Mouse (Mus musculus): Measurements from ENCODE around the gene Arl8a. TPM values are rescaled to one million over a fixed set of nuclear protein-coding genes. Genes with fewer than 3 reads are reported as not detected.

The Arl8a gene
- polyA plus RNA-seq, 1 experiment from 2014 or later, result 21.4 TPM

- Histone ChIP-seq H3K4me1 (ENCODE audit: control insufficient read depth, insufficient read depth, low read length) (peaks cover 18% of the 10 kb centered on the region), H3K4me2 (ENCODE audit: low read depth, low read length) (no peak overlapping the region), H3K36me3 (ENCODE audit: control insufficient read depth, insufficient read depth, low read length) (no peaks in the 10 kb centered on the region), H3K4me3 (ENCODE audit: low read length) (no peak overlapping the region), H3K27me3 (replicated peaks; ENCODE audit: control insufficient read depth, insufficient read depth, low read length) (peaks cover 4% of the 10 kb centered on the region; the same call in 1 of the 2 replicates), H3K9me3 (ENCODE audit: control insufficient read depth, low read length) (no peaks in the 10 kb centered on the region), H3K27ac (ENCODE audit: low read length) (no peak overlapping the region), H3K9ac (ENCODE audit: low read depth, low read length) (no peak overlapping the region; the same call in 1 of the 2 replicates)
- 78% methylated on average over 2 of the region's 2 CpGs for WGBS
- ATAC-seq, result no peak
Observed at GRCm38 (mm10) chr1:135143940-135144339, 2.7 kb upstream of the Arl8a start.

DNA sequence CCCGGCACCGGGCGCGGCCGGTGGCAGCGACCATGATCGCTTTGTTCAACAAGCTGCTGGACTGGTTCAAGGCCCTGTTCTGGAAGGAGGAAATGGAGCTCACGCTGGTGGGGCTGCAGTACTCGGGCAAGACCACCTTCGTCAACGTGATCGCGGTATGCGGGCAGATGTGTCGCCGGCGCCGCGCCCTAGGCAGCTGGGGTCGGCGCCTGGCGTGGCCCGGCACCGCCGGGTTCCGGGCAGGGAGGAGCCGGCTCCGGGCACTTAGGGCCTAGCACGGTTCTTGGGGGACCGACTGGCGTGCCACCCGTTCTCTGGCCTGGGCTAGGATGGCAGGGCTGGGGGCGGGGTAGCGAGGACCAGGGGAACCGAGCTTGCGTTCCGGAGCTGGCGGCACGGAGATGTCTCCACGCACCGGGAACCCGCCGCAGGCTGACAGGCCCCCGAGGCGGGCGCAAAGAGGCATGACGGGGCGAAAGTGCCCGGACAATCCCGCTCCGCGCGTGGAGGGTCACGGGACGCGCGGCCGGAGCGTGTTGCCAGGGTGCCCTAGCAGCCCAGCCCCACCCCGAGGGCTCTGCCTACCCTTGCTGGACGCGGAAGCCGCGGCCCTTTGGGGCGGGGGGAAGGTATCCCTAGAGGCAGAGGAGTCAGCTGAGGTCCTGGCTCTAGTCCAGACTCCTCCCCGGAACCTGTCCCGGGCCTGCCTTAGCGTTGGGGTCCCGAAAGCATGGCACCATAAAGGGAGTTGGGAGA is 500 bp downstream of the Arl8a start:
- Histone ChIP-seq H3K4me3 (ENCODE audit: low read length) (peak overlapping the region; percentile 66), H3K9ac (ENCODE audit: low read depth, low read length) (peak overlapping the region; percentile 80), H3K27ac (ENCODE audit: low read length) (peak overlapping the region; percentile 88), H3K36me3 (ENCODE audit: control insufficient read depth, insufficient read depth, low read length) (0 out of 2 replicates have a peak, but pooled peaks cover 4% of the 10 kb centered on the region), H3K27me3 (replicated peaks; ENCODE audit: control insufficient read depth, insufficient read depth, low read length) (peaks cover 4% of the 10 kb centered on the region; the same call in 1 of the 2 replicates), H3K9me3 (ENCODE audit: control insufficient read depth, low read length) (no peaks in the 10 kb centered on the region), H3K4me1 (ENCODE audit: control insufficient read depth, insufficient read depth, low read length) (peaks cover 27% of the 10 kb centered on the region), H3K4me2 (ENCODE audit: low read depth, low read length) (peak overlapping the region; percentile 85)
- WGBS, result under 1% methylated on average over 69 of the region's 69 CpGs
- peak; percentile 82 for ATAC-seq

- Histone ChIP-seq H3K9me3 (ENCODE audit: control insufficient read depth, low read length) (no peaks in the 10 kb centered on the region), H3K4me2 (ENCODE audit: low read depth, low read length) (peak overlapping the region; percentile 85), H3K4me3 (ENCODE audit: low read length) (peak overlapping the region; percentile 66), H3K36me3 (ENCODE audit: control insufficient read depth, insufficient read depth, low read length) (0 out of 2 replicates have a peak, but pooled peaks cover 4% of the 10 kb centered on the region), H3K27ac (ENCODE audit: low read length) (peak overlapping the region; percentile 88; the same call in 1 of the 2 replicates), H3K27me3 (replicated peaks; ENCODE audit: control insufficient read depth, insufficient read depth, low read length) (peaks cover 4% of the 10 kb centered on the region; the same call in 1 of the 2 replicates), H3K9ac (ENCODE audit: low read depth, low read length) (peak overlapping the region; percentile 80), H3K4me1 (ENCODE audit: control insufficient read depth, insufficient read depth, low read length) (peaks cover 27% of the 10 kb centered on the region)
- WGBS, result under 1% methylated on average over 7 of the region's 7 CpGs
- peak; percentile 20 for ATAC-seq
Observed at GRCm38 (mm10) chr1:135147702-135148058, 1.1 kb downstream of the Arl8a start.

GRCm38 (mm10) chr1:135148476-135148875 is 1.9 kb downstream of the Arl8a start:
- Histone ChIP-seq H3K27ac (ENCODE audit: low read length) (no peak overlapping the region), H3K9ac (ENCODE audit: low read depth, low read length) (peak overlapping the region; percentile 80), H3K4me1 (ENCODE audit: control insufficient read depth, insufficient read depth, low read length) (peaks cover 27% of the 10 kb centered on the region), H3K4me2 (ENCODE audit: low read depth, low read length) (peak overlapping the region; percentile 85), H3K27me3 (replicated peaks; ENCODE audit: control insufficient read depth, insufficient read depth, low read length) (peaks cover 4% of the 10 kb centered on the region; the same call in 1 of the 2 replicates), H3K36me3 (ENCODE audit: control insufficient read depth, insufficient read depth, low read length) (0 out of 2 replicates have a peak, but pooled peaks cover 4% of the 10 kb centered on the region), H3K4me3 (ENCODE audit: low read length) (peak overlapping the region; percentile 66), H3K9me3 (ENCODE audit: control insufficient read depth, low read length) (no peaks in the 10 kb centered on the region)
- WGBS, result 74% methylated on average over 4 of the region's 4 CpGs
- ATAC-seq, result no peak

DNA sequence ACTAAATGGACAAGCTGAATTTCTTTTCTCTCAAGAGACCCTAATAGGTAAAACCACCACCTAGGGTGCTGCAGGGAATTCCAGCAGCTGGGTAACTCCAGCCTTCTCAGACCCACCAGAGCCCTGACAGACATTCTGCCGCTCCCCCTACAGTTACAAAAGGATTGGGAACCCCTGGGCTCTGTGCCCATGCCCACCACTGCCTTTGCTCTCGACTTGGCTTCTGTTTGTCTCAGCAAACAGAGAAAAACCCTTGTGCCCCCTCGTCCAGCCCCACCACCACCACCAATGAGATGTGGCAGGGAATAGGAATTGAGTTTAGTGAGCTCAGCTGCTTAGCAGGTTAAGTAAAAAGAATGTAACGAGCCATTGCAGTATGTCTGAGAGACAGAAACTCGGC is 2.4 kb downstream of the Arl8a start:
- Histone ChIP-seq H3K27ac (ENCODE audit: low read length) (peak overlapping the region; percentile 7; the same call in 1 of the 2 replicates), H3K4me2 (ENCODE audit: low read depth, low read length) (0 out of 2 replicates have a peak overlapping the region, but pooled peaks have one; percentile 85), H3K4me3 (ENCODE audit: low read length) (no peak overlapping the region), H3K9ac (ENCODE audit: low read depth, low read length) (peak overlapping the region; percentile 6; the same call in 1 of the 2 replicates), H3K36me3 (ENCODE audit: control insufficient read depth, insufficient read depth, low read length) (0 out of 2 replicates have a peak, but pooled peaks cover 4% of the 10 kb centered on the region), H3K9me3 (ENCODE audit: control insufficient read depth, low read length) (no peaks in the 10 kb centered on the region), H3K4me1 (ENCODE audit: control insufficient read depth, insufficient read depth, low read length) (peaks cover 30% of the 10 kb centered on the region), H3K27me3 (replicated peaks; ENCODE audit: control insufficient read depth, insufficient read depth, low read length) (peaks cover 4% of the 10 kb centered on the region; the same call in 1 of the 2 replicates)
- WGBS, result 65% methylated on average over 5 of the region's 5 CpGs
- ATAC-seq, result no peak

DNA sequence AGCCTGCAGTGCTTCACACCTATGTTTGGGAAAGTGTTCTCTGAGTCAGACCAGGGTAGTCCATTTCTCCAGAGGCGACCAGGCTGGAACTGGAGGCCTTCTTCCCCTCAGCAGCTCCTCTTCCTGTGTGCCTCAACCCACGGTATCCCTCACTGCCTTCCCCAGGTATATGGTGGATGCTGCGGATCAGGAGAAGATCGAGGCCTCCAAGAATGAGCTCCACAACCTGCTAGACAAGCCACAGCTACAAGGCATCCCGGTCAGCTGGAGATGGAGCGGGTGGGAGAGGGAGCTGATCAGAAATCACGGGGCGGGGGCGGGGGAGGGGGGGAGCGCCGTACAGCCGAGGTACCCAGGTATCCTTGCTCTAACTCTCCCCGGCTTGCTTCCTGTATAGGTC is 7.4 kb downstream of the Arl8a start:
- WGBS, result 23% methylated on average over 13 of the region's 13 CpGs
- H3K9ac ChIP-seq (ENCODE audit: low read depth, low read length), result peak overlapping the region; percentile 45
- H3K4me1 ChIP-seq (ENCODE audit: control insufficient read depth, insufficient read depth, low read length), result peaks cover 22% of the 10 kb centered on the region
- peak overlapping the region; percentile 23; the same call in 1 of the 2 replicates for H3K4me3 ChIP-seq (ENCODE audit: low read length)
- ATAC-seq, result no peak
- H3K36me3 ChIP-seq (ENCODE audit: control insufficient read depth, insufficient read depth, low read length), result peaks cover 10% of the 10 kb centered on the region
- peak overlapping the region; percentile 82 for H3K27ac ChIP-seq (ENCODE audit: low read length)
- H3K9me3 ChIP-seq (ENCODE audit: control insufficient read depth, low read length), result no peaks in the 10 kb centered on the region
- H3K4me2 ChIP-seq (ENCODE audit: low read depth, low read length), result peak overlapping the region; percentile 40; the same call in 1 of the 2 replicates
- no peaks in the 10 kb centered on the region for H3K27me3 ChIP-seq (replicated peaks; ENCODE audit: control insufficient read depth, insufficient read depth, low read length)

DNA sequence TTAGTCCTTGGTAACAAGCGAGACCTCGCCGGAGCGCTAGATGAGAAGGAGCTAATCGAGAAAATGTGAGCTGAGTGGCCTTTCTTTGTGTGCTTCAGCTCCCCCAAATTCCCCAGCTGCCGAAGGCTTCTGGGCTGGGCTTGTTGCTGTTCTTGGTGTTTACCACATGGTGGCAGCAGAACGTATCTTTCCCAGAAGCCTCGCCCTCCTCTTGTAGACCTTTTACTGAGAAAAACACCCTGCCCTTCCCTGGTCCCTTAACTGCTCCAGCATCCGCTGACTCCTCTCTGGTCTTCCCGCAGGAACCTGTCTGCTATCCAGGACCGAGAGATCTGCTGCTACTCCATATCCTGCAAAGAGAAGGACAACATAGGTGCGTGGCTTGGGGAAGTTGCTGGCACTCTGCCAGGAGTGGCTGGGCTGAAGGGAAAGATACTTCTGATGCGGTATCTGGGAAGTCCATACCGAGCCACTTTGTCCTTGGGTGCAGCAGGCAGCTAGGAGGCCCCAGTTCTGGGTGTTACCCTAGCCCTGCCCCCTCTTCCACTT is 7.9 kb downstream of the Arl8a start:
- peak overlapping the region; percentile 45 for H3K9ac ChIP-seq (ENCODE audit: low read depth, low read length)
- 2% methylated on average over 14 of the region's 14 CpGs for WGBS
- H3K27me3 ChIP-seq (replicated peaks; ENCODE audit: control insufficient read depth, insufficient read depth, low read length), result no peaks in the 10 kb centered on the region
- peaks cover 20% of the 10 kb centered on the region for H3K4me1 ChIP-seq (ENCODE audit: control insufficient read depth, insufficient read depth, low read length)
- H3K4me3 ChIP-seq (ENCODE audit: low read length), result peak overlapping the region; percentile 23; the same call in 1 of the 2 replicates
- peak overlapping the region; percentile 40 for H3K4me2 ChIP-seq (ENCODE audit: low read depth, low read length)
- peak overlapping the region; percentile 82 for H3K27ac ChIP-seq (ENCODE audit: low read length)
- ATAC-seq, result peak; percentile 76
- no peaks in the 10 kb centered on the region for H3K9me3 ChIP-seq (ENCODE audit: control insufficient read depth, low read length)
- H3K36me3 ChIP-seq (ENCODE audit: control insufficient read depth, insufficient read depth, low read length), result peaks cover 10% of the 10 kb centered on the region

DNA sequence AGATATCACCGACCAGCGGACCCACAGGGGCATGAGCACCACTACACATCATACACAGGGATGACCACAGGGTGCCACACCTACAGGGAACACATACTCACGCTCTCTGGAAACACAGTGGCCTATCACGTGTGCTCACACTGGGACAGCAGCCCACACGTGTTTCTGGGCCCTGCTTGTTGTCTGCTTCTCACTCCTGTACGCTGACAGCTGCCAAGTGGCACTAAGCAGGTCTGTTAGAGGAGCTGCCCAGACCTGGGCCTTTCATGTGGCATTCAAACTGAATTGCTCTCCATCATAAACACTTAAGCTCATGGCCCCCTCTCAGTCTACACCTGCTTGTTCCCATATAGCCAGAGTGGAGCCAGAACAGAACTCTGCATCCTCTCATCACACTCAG is 9.7 kb downstream of the Arl8a start:
- Histone ChIP-seq H3K27me3 (replicated peaks; ENCODE audit: control insufficient read depth, insufficient read depth, low read length) (no peaks in the 10 kb centered on the region), H3K36me3 (ENCODE audit: control insufficient read depth, insufficient read depth, low read length) (peaks cover 10% of the 10 kb centered on the region), H3K4me1 (ENCODE audit: control insufficient read depth, insufficient read depth, low read length) (peaks cover 15% of the 10 kb centered on the region), H3K9me3 (ENCODE audit: control insufficient read depth, low read length) (no peaks in the 10 kb centered on the region), H3K4me2 (ENCODE audit: low read depth, low read length) (no peak overlapping the region), H3K27ac (ENCODE audit: low read length) (no peak overlapping the region), H3K9ac (ENCODE audit: low read depth, low read length) (no peak overlapping the region), H3K4me3 (ENCODE audit: low read length) (no peak overlapping the region)
- no peak for ATAC-seq
- 86% methylated on average over 6 of the region's 6 CpGs for WGBS

DNA sequence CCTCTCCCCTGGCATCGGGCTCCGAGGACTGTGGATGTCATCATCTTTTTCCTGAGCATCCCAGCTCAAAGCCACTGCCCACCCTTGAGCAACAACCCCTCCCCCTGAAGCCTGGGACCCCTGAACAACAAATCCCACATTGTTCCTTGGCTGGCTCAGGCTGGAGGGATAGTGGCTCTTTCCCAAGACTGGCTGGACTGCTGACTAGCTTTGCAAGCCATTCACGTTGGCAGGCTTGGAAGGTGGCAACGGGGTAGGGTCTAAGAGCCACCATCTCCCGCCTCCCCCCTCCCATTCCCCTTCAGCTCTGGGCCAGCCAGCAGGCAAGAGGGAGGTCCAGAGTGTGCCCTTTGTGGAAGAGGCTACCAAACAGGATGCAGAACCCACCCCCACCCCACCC is 12.0 kb downstream of the Arl8a start:
- WGBS, result 67% methylated on average over 5 of the region's 5 CpGs
- no peak overlapping the region for H3K27ac ChIP-seq (ENCODE audit: low read length)
- 0 out of 2 replicates have a peak, but pooled peaks have one; percentile 21 for ATAC-seq

More for the DNA sequence above, 12.0 kb downstream of the Arl8a start:
- Histone ChIP-seq H3K9ac (ENCODE audit: low read depth, low read length) (no peak overlapping the region), H3K4me2 (ENCODE audit: low read depth, low read length) (no peak overlapping the region), H3K27me3 (replicated peaks; ENCODE audit: control insufficient read depth, insufficient read depth, low read length) (no peaks in the 10 kb centered on the region), H3K36me3 (ENCODE audit: control insufficient read depth, insufficient read depth, low read length) (peaks cover 6% of the 10 kb centered on the region), H3K9me3 (ENCODE audit: control insufficient read depth, low read length) (no peaks in the 10 kb centered on the region), H3K4me3 (ENCODE audit: low read length) (no peak overlapping the region), H3K4me1 (ENCODE audit: control insufficient read depth, insufficient read depth, low read length) (peaks cover 13% of the 10 kb centered on the region)
